Mouse (Mus musculus): ENCODE measurements at regions not wholly inside any gene's neighbourhood (a gene's known extent, or its start where the extent isn't known, plus 50 kb on each side); places are given as distances from the start of the nearest gene placed in this dataset.

DNA sequence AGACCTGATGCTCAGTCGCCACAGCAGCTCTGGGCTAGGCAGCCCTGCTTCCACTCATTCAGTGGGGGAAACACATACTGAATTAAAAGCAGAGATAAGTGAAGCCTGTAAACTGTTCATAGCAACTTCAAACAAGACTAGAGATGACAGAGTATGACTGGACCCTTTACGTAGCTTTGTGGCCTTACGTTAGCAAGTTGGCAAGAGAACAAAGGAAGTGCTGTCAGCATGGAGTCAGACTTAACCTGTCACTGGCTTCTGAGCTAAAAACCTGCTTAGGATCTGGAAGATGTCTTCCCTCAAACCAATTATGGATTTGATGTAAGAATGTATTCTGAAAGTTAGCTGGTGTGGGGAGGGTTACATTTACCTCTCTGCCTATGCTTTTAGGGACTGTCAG is 421.3 kb downstream of the Ttll7 start:
- TF ChIP-seq CTCF (IDR thresholded peaks at IDR 0.05; ENCODE audit: low read depth) = no peak
- no peak for TF ChIP-seq EP300 (IDR thresholded peaks at IDR 0.05; ENCODE audit: low read depth)
